Mouse (Mus musculus) neutrophil, adult 65 days (primary cell): ENCODE measurements around the gene Zdhhc6. TPM values are rescaled to one million over a fixed set of nuclear protein-coding genes. Genes with fewer than 3 reads are reported as not detected.

Experiments used
- total RNA-seq: library from RNA; stranded (reverse); gene quantifications from 2 replicates; pipeline ENCODE4 v1.2.4, GENCODE M21; 2023

Gene Zdhhc6
- 18.9 and 24.2 TPM in 2 replicates for total RNA-seq

DNA sequence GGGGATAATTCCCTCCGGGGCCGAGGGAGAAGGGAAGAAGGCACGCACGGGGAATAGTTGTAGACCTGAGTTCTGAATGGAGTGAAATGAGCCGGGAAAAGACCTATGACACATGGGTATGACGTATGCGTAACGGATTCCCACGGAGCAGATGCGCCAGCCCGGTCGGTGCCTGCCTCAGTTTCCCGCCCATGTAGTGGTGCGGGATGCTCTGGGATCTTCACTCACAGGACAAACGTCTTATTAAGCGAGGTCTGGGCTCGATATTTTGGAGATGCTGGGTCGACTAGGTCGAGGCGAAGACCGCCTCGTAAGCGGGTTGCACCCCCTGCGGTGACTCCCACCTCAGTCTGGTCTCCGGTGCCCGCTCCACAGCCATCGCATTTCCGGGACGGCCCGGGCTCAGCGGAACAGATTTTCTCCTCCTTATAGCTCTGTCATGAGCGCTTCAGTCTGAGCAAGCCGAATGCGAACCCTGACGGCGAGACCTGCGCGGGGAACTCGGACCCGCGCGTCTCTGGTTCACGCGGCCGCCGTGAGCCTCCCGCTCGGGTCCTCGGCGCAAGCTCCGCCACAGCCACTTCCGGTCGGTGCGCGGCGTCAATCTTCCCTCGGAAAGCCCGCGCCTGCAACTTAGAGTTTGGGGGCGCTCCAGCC is at the start of gene Zdhhc6:
Gene Zdhhc6, minus strand, starts transcription at position 581 of the 657 bp plus-strand sequence.

DNA sequence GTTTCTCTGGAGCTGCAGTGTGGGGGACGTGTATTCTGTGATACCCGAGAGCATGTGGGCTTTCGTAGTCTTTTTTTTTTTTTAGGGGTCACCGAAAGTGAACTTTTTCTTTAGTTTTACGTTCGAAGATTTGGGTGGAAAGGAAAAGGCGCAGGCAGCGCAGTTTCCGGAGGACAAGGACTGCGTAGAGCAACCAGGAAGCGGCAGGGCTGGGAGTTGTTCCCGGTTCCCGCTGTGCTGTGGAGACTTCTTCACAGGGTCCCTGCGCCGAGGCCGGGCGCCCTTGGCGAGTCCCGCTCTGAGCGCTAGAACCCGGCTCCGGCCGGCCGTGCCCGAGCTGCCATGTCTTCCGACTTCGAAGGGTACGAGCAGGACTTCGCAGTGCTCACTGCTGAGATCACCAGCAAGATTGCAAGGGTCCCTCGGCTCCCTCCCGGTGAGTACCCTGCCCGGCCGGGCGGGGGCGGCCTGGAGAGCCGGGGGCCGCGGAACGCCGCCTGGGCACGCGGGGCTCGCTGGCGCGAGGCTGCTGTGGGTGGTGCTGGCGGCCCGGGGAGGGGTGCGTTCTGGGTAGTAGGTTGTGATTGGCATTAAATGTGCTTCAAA is 380 bp upstream of the Zdhhc6 start, which contains the start of gene Vti1a:
Gene Vti1a, plus strand, starts transcription at position 187 of the 606 bp plus-strand sequence.

DNA sequence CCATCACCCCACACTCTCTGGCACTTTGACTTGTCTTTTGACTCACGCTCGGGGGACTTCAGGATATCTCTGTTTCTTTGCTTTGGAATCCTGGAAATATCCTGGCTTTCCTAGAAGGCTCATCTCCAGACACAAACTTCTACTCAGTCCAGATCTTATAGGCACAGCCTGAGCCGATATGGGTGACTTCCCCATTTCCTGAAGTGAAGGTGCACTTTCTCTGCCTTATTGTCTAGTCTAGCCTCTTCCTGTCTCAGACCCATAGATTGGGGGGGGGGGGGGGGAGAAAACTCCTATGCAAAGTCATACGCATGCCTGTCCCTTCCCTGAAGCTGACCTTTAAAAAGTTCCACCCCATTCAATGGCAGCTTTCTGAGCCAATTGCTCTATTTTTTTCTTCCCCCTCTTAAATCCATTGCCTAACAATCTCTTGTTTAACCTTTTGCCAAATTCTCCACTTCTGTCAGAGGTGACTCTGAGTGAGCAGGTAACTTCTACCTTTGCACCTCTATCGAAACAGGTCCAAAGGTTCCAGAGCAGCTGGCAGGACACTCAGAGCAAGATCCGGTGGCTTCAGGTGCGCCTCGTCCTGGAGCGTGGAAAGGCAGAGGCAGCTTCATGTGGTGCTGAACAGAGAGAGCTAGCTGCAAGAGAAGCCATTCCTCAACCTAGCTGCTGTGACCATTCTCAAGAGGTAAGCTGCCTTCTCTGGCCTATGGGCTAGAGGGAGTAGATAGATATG is 64.3 kb downstream of the Zdhhc6 start, which contains the start of gene Acsl5:
Gene Acsl5, plus strand, starts transcription at position 556 of the 742 bp plus-strand sequence.

DNA sequence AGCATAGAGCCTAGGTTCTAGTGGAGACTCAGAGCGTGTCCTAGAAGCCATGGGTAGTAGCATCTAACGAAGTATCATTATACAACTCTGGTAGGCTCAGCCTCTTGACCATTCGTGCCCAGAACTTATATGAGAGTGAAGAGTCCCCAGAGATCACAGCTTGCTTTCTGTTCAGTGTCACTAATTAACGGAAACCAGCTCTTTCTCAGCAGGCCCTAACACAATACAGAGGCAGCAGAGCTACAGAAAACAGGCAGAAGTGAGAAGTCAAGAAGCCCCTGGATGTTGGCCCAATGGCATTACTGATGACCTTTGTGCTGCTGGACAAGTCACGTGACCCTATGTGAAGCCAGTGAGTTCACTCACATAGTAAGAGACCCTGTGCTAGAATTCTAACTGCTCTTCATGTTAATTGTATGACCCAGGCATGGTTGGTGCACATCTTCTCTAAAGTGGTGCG is 74.6 kb downstream of the Zdhhc6 start, which contains the start of gene Gucy2g:
Gene Gucy2g, minus strand, starts transcription at position 51 of the 460 bp plus-strand sequence.

Other genes with a start within 250 kb of the Zdhhc6 start
- 2.5 and 3.3 TPM in 2 replicates for gene Gpam, start 188.8 kb downstream of the Zdhhc6 start, total RNA-seq
- not detected in 2 replicates for gene Tectb, start 135.3 kb downstream of the Zdhhc6 start, total RNA-seq
- not detected in 2 replicates for gene Gucy2g, start 74.8 kb downstream of the Zdhhc6 start, total RNA-seq
- 45.4 and 51.4 TPM in 2 replicates for gene Acsl5, start 64.1 kb downstream of the Zdhhc6 start, total RNA-seq
- 36.4 and 53.6 TPM in 2 replicates for gene Vti1a, start 263 bp upstream of the Zdhhc6 start, total RNA-seq